Mouse (Mus musculus) heart, adult 2 months (tissue): ENCODE data around the gene Avp. TPM values are rescaled to one million over a fixed set of nuclear protein-coding genes. Genes with fewer than 3 reads are reported as not detected.

ENCODE experiments used
- DNase-seq, 2 experiments: peaks; one replicate each; pipeline ENCODE4 v3.0.0; 2021
- H3K27ac ChIP-seq: fragments of 200-600 bp; 2 replicates; pipeline ENCODE4 v1.8.1; 2022
- H3K27me3 ChIP-seq: fragments of 200-500 bp; 2 replicates; pipeline ENCODE4 v1.6.1; 2012; ENCODE audit warnings: mild to moderate bottlenecking, low read length, inconsistent platforms, mixed read lengths; ENCODE audit not compliant: control insufficient read depth, insufficient read depth
- H3K36me3 ChIP-seq: fragments of 200-500 bp; 2 replicates; pipeline ENCODE4 v1.6.1; 2012; ENCODE audit warnings: low read length, inconsistent platforms; ENCODE audit not compliant: control insufficient read depth, insufficient read depth
- H3K4me1 ChIP-seq: fragments of 200-500 bp; 2 replicates; pipeline ENCODE4 v1.6.1; 2011; ENCODE audit warnings: low read length; ENCODE audit not compliant: control insufficient read depth, insufficient read depth
- H3K4me3 ChIP-seq: fragments of 200-600 bp; 2 replicates; pipeline ENCODE4 v1.8.1; 2022
- H3K79me2 ChIP-seq: fragments of 200-500 bp; replicated peaks from 2 replicates; pipeline ENCODE4 v1.6.1; 2012; ENCODE audit warnings: mild to moderate bottlenecking, inconsistent platforms, low read length, moderate library complexity, mixed read lengths; ENCODE audit not compliant: control insufficient read depth, insufficient read depth
- H3K9ac ChIP-seq: fragments of 200-500 bp; 2 replicates; pipeline ENCODE4 v1.6.1; 2012; ENCODE audit warnings: low read depth, mild to moderate bottlenecking, control low read depth, inconsistent platforms, low read length, mixed read lengths
- CTCF ChIP-seq: fragments of 200-600 bp; IDR thresholded peaks from 2 replicates; pipeline ENCODE4 v1.8.1; 2022; ENCODE audit warnings: antibody characterized with exemption, mild to moderate bottlenecking, moderate library complexity
- EP300 ChIP-seq: fragments of 200-500 bp; IDR thresholded peaks from 2 replicates; pipeline ENCODE4 v1.6.1; 2011; ENCODE audit warnings: low read depth, low read length, control low read depth; ENCODE audit not compliant: insufficient read depth
- POLR2A ChIP-seq: fragments of 200-500 bp; IDR thresholded peaks from 2 replicates; pipeline ENCODE4 v1.6.1; 2011; ENCODE audit warnings: mild to moderate bottlenecking, low read depth, low read length, control low read depth; ENCODE audit not compliant: insufficient read depth
- WGBS: fragments of 180-500 bp; shearing (Covaris S2); methylation state at CpG from one replicate; pipeline ENCODE4 v1.1.7; 2018; 5-methylcytosine and 5-hydroxymethylcytosine counted together
- intact Hi-C: fragments of 180-260 bp; cut with DNase I; formaldehyde crosslinking; loops from one replicate; pipeline ENCODE4 v1.15.1; 2025
- polyA plus RNA-seq: library from polyadenylated mRNA; depleted of rRNA; stranded (reverse); fragments of >200 nt; gene quantifications from 2 replicates; pipeline ENCODE4 v1.2.3, GENCODE M21; 2012
- total RNA-seq, 2 experiments: library from RNA; stranded (reverse); gene quantifications; 2 replicates each; pipeline ENCODE4 v1.2.3; 2021

The Avp gene
- total and polyA plus RNA-seq, 3 experiments: 9.8 to 10.3 TPM; not detected in 1

GRCm38 (mm10) chr2:130569926-130570325 lies 12.4 kb downstream of the Avp start:
- no peaks in the 10 kb centered on the region for H3K4me1 ChIP-seq
- no peak for TF ChIP-seq CTCF
- no peak for TF ChIP-seq POLR2A
- no peak for TF ChIP-seq EP300
- H3K4me3 ChIP-seq: no peak overlapping the region
- no peak overlapping the region for H3K9ac ChIP-seq
- H3K27ac ChIP-seq: no peak overlapping the region
- H3K36me3 ChIP-seq: no peaks in the 10 kb centered on the region
- intact Hi-C loops: no loop called here
- H3K79me2 ChIP-seq: no peaks in the 10 kb centered on the region
- H3K27me3 ChIP-seq: no peaks in the 10 kb centered on the region
- no peak for DNase-seq

- Histone ChIP-seq H3K27ac (no peak overlapping the region), H3K27me3 (no peaks in the 10 kb centered on the region), H3K36me3 (no peaks in the 10 kb centered on the region), H3K9ac (no peak overlapping the region), H3K4me1 (peaks cover 4% of the 10 kb centered on the region; the same call in 1 of the 2 replicates), H3K4me3 (no peak overlapping the region), H3K79me2 (no peaks in the 10 kb centered on the region)
- TF ChIP-seq CTCF (no peak), POLR2A (no peak), EP300 (no peak)
- intact Hi-C loops: no loop called here
- DNase-seq: no peak
- 68% methylated on average over 4 of the region's 4 CpGs for WGBS
Measured at GRCm38 (mm10) chr2:130568921-130569320, 13.4 kb downstream of the Avp start.

- H3K4me3 ChIP-seq: no peak overlapping the region
- intact Hi-C loops: loop anchor here (5.0 kb wide), 3 partner anchors 32 to 143 kb away; partner anchors contain the start of genes Pced1a, Ptpra and Vps16
Measured at GRCm38 (mm10) chr2:130564983-130565382, 17.4 kb downstream of the Avp start.

GRCm38 (mm10) chr2:130564063-130564462 lies 18.3 kb downstream of the Avp start:
- no peak for DNase-seq
- H3K4me1 ChIP-seq: peaks cover 7% of the 10 kb centered on the region
- peak overlapping the region; percentile 90 for H3K4me3 ChIP-seq
- H3K9ac ChIP-seq: peak overlapping the region; percentile 87
- H3K27ac ChIP-seq: peak overlapping the region; percentile 78
- no peaks in the 10 kb centered on the region for H3K79me2 ChIP-seq
- intact Hi-C loops: loop anchor here (5.0 kb wide), 3 partner anchors 33 to 142 kb away; partner anchors contain the start of genes Pced1a, Ptpra and Vps16
- H3K36me3 ChIP-seq: no peaks in the 10 kb centered on the region
- under 1% methylated on average over 23 of the region's 23 CpGs for WGBS
- TF ChIP-seq POLR2A: no peak
- no peak for TF ChIP-seq EP300
- TF ChIP-seq CTCF: no peak
- no peaks in the 10 kb centered on the region for H3K27me3 ChIP-seq

More at GRCm38 (mm10) chr2:130564983-130565382, 17.4 kb downstream of the Avp start:
- no peak overlapping the region for H3K27ac ChIP-seq
- H3K9ac ChIP-seq: no peak overlapping the region
- no peaks in the 10 kb centered on the region for H3K27me3 ChIP-seq
- TF ChIP-seq POLR2A (no peak), CTCF (no peak), EP300 (no peak)
- peaks cover 7% of the 10 kb centered on the region for H3K4me1 ChIP-seq
- WGBS: 76% methylated on average over 8 of the region's 8 CpGs
- H3K36me3 ChIP-seq: no peaks in the 10 kb centered on the region
- no peaks in the 10 kb centered on the region for H3K79me2 ChIP-seq
- DNase-seq: no peak

GRCm38 (mm10) chr2:130563212-130564055 lies 18.9 kb downstream of the Avp start, which contains the start of gene Mrps26:
Gene Mrps26, plus strand, starts transcription at chr2:130563742.
- TF ChIP-seq CTCF (peak; percentile 51), POLR2A (peak; percentile 92), EP300 (peak; percentile 53; the same call in 1 of the 2 replicates)
- DNase-seq: peak; percentile 94 to 97
- H3K27ac ChIP-seq: peak within 1 kb of the TSS; percentile 78
- WGBS: under 1% methylated on average over 61 of the region's 61 CpGs
- H3K79me2 ChIP-seq: no peaks in the 10 kb centered on the region
- H3K27me3 ChIP-seq: no peaks in the 10 kb centered on the region
- intact Hi-C loops: loop anchor here (5.0 kb wide), 3 partner anchors 34 to 141 kb away; partner anchors contain the start of genes Pced1a, Ptpra and Vps16
- no peaks in the 10 kb centered on the region for H3K36me3 ChIP-seq
- peak within 1 kb of the TSS; percentile 90 for H3K4me3 ChIP-seq
- H3K9ac ChIP-seq: peak within 1 kb of the TSS; percentile 87
- H3K4me1 ChIP-seq: peaks cover 7% of the 10 kb centered on the region

- intact Hi-C loops: no loop called here
- Histone ChIP-seq H3K27ac (no peak overlapping the region), H3K4me3 (no peak overlapping the region)
Measured at GRCm38 (mm10) chr2:130558015-130558414, 24.3 kb downstream of the Avp start.

More at GRCm38 (mm10) chr2:130558015-130558414, 24.3 kb downstream of the Avp start:
- no peaks in the 10 kb centered on the region for H3K36me3 ChIP-seq
- H3K79me2 ChIP-seq: no peaks in the 10 kb centered on the region
- no peak overlapping the region for H3K9ac ChIP-seq
- peaks cover 2% of the 10 kb centered on the region for H3K4me1 ChIP-seq
- DNase-seq: no peak
- WGBS: 84% methylated on average over 2 of the region's 2 CpGs
- no peaks in the 10 kb centered on the region for H3K27me3 ChIP-seq
- TF ChIP-seq POLR2A (no peak), CTCF (peak; percentile 50), EP300 (no peak)
